Mouse (Mus musculus) heart, postnatal 0 days (tissue): ENCODE measurements at regions not wholly inside any gene's neighbourhood (a gene's known extent, or its start where the extent isn't known, plus 50 kb on each side); places are given as distances from the start of the nearest gene placed in this dataset.

Experiments used
- ATAC-seq: fragments of 200-750 bp; cut with Nextera tagmentation; 2 replicates; pipeline ENCODE4 v1.8.0; 2017; ENCODE audit warnings: low read depth, moderate number of reproducible peaks, moderate library complexity; ENCODE audit not compliant: insufficient read depth
- DNase-seq: peaks from one replicate; pipeline ENCODE4 v3.0.0-alpha.2; 2016; ENCODE audit warnings: low spot score
- H3K27ac ChIP-seq: fragments of 300-500 bp; sonication (generic); 2 replicates; pipeline ENCODE4 v1.5.1; 2014; ENCODE audit warnings: low read depth, mild to moderate bottlenecking
- H3K27me3 ChIP-seq: fragments of 300-500 bp; sonication (generic); 2 replicates; pipeline ENCODE4 v1.6.1; 2014; ENCODE audit warnings: low read length, mixed read lengths; ENCODE audit not compliant: control insufficient read depth, insufficient read depth
- H3K36me3 ChIP-seq: fragments of 300-500 bp; sonication (generic); replicated peaks from 2 replicates; pipeline ENCODE4 v1.6.1; 2014; ENCODE audit warnings: low read length, mixed read lengths; ENCODE audit not compliant: control insufficient read depth, insufficient read depth
- H3K4me1 ChIP-seq: fragments of 300-500 bp; sonication (generic); 2 replicates; pipeline ENCODE4 v1.6.1; 2014; ENCODE audit warnings: antibody characterized with exemption; ENCODE audit not compliant: control insufficient read depth, insufficient read depth
- H3K4me2 ChIP-seq: fragments of 300-500 bp; sonication (generic); 2 replicates; pipeline ENCODE4 v1.6.1; 2014; ENCODE audit warnings: low read depth, mild to moderate bottlenecking, low read length, moderate library complexity
- H3K4me3 ChIP-seq: fragments of 300-500 bp; sonication (generic); 2 replicates; pipeline ENCODE4 v1.5.1; 2014; ENCODE audit warnings: low read depth, low read length
- H3K9ac ChIP-seq: fragments of 300-500 bp; sonication (generic); replicated peaks from 2 replicates; pipeline ENCODE4 v1.6.1; 2014; ENCODE audit warnings: low read depth, low read length, mixed read lengths
- H3K9me3 ChIP-seq: fragments of 300-500 bp; sonication (generic); replicated peaks from 2 replicates; pipeline ENCODE4 v1.6.1; 2016; ENCODE audit warnings: low read length; ENCODE audit not compliant: control insufficient read depth
- CTCF ChIP-seq: IDR thresholded peaks from 2 replicates; pipeline ENCODE4 v1.5.1; 2016; ENCODE audit warnings: antibody characterized with exemption, control low read depth, low read depth
- EP300 ChIP-seq: IDR thresholded peaks from 2 replicates; pipeline ENCODE4 v1.6.1; 2016; ENCODE audit warnings: antibody characterized with exemption, low read depth
- WGBS: fragments of 180-500 bp; shearing (Covaris S2); extraction: QIAGEN DNeasy Blood & Tissue Kit; methylation state at CpG from one replicate; pipeline ENCODE4 v1.1.7; 2014; 5-methylcytosine and 5-hydroxymethylcytosine counted together

DNA sequence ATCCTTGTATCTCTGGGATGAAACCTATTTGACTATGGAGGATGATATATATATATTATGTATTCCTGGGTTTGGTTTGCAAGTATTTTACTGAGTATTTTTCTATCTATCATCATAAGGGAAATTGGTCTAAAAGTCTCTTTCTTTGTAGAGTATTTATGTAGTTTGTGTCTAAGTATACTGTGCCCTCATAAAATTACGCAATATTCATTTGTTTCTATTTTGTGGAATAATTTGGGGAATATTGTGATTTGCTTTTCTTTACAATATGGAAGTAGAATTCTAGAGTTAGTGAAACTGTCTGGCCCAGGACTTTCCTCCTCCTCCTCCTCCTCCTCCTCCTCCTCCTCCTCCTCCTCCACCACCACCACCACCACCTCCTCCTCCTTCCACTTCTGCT lies 640.1 kb downstream of the Slc22a22 start:
- Histone ChIP-seq H3K4me2 (no peak overlapping the region), H3K27me3 (no peaks in the 10 kb centered on the region), H3K4me1 (no peaks in the 10 kb centered on the region), H3K9me3 (0 out of 2 replicates have a peak, but pooled peaks cover 2% of the 10 kb centered on the region), H3K4me3 (no peak overlapping the region), H3K9ac (no peak overlapping the region), H3K27ac (no peak overlapping the region), H3K36me3 (no peaks in the 10 kb centered on the region)
- TF ChIP-seq EP300, result no peak
- TF ChIP-seq CTCF, result no peak
- ATAC-seq, result no peak
- no peak for DNase-seq
- 88% methylated on average over 1 of the region's 1 CpGs for WGBS

DNA sequence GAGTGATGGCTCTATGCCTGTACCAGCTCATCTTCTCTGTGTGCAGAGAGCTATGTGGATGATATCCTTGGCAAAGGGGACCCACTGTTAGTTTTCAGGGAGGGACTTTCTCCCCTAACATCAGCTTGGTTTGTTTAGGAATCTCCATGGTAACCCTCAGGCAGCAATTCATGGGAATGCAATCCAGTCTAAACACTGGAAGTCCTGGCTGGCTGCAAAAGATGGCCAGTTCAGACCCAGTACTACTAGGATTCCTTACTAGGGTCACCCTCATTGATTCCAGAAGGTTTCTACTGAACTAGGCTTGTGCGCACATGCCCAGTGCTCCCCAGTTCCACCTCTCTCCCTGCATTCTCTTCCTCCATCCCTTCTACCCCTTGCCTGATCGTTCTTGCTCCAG lies 642.8 kb downstream of the Slc22a22 start:
- Histone ChIP-seq H3K9me3 (0 out of 2 replicates have a peak, but pooled peaks cover 5% of the 10 kb centered on the region), H3K9ac (no peak overlapping the region), H3K36me3 (no peaks in the 10 kb centered on the region), H3K4me2 (no peak overlapping the region), H3K4me1 (no peaks in the 10 kb centered on the region), H3K4me3 (no peak overlapping the region), H3K27ac (no peak overlapping the region), H3K27me3 (no peaks in the 10 kb centered on the region)
- WGBS, result 83% methylated on average over 2 of the region's 2 CpGs
- ATAC-seq (no peak), DNase-seq (peak; percentile 25)
- TF ChIP-seq CTCF (no peak), EP300 (no peak)

DNA sequence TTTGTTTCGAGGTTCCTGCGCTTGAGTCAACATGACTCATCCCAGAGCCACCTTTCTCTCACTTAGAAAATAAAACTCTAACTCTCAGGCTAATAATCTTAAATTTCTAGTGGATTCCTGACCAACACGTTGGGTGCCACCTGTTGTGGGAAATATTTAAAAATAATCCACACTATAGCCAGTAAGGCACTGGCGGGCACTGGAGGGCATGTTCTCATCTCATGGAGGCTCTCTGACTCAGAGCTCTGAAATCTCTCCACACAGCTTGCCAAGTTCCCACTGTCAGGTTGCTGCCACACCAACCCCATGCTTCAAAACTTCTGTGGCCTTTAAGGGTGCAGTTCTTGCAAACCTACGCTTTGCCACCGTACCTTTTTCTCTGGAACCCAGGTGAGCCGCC lies 644.8 kb downstream of the Slc22a22 start:
- ATAC-seq (no peak), DNase-seq (no peak)
- WGBS, result 86% methylated on average over 7 of the region's 7 CpGs
- H3K9ac ChIP-seq, result no peak overlapping the region
- no peak overlapping the region for H3K4me2 ChIP-seq
- 0 out of 2 replicates have a peak, but pooled peaks cover 5% of the 10 kb centered on the region for H3K9me3 ChIP-seq
- no peaks in the 10 kb centered on the region for H3K36me3 ChIP-seq
- H3K4me3 ChIP-seq, result no peak overlapping the region
- no peak overlapping the region for H3K27ac ChIP-seq
- no peaks in the 10 kb centered on the region for H3K27me3 ChIP-seq
- no peaks in the 10 kb centered on the region for H3K4me1 ChIP-seq
- no peak for TF ChIP-seq EP300
- TF ChIP-seq CTCF, result no peak

DNA sequence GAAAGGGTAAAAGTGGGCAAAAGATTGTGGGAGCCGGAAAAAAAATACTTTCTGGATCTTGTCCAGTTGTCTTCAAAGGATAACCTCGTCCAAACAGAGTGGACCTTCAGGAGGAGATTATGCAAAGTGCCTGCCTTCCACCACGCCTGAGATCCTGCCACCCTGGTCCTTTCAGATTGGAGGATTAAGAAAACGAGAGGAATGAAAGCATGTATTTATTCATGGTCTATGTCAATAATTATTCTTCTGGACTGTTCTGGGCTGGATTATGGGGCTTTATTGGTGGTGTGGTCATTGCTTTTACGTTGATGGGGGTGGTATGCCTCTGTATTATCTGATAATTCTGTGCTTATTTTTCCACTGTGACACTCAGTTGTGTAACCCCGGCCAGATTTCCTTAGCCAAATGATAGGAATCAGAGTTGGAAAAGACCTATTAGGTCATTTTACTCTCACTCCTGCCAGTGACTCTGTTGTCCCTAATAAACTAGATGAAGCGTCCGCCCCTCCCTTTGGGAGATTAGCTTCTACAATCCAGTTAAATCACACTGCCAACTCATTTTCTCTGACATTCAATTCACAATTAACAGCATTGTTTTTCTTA lies 656.3 kb downstream of the Slc22a22 start:
- no peak overlapping the region for H3K4me2 ChIP-seq
- no peak for ATAC-seq

DNA sequence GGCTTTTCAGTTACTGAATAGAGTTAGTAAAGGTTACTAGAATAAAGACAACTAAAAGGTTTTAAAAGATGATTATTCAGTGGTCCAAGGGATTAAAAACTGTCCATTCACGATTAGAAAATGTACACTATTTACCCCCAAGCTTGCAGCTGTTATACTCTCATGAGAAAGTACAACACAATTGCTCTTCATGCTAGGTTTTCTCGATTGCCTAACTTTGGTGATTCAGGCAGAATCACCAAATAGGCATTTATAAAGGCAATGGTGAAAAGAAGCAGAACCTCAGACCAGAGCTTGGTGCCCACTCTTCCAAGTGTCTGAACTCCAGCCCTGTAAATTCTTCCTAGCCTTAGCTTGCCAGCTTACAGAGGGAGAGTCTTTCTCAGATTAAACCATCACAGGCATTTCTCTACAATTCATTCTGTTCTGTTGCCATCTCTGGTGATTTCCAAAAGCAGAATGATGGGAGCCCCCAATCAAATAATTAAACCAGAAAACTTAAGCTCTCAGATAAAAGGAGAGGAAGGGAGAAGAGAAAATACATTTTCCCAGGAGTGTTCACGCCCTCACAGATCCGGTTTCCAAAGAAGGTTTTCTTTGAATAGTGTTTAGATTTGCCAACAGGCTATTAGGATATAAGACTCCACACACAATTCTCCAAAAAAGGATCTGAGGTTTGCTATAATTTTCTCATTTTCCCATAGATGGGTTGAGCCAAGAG lies 657.0 kb downstream of the Slc22a22 start:
- no peak overlapping the region for H3K4me3 ChIP-seq
- H3K27me3 ChIP-seq, result no peaks in the 10 kb centered on the region
- WGBS, result 70% methylated on average over 4 of the region's 4 CpGs
- H3K4me1 ChIP-seq, result no peaks in the 10 kb centered on the region
- no peak for TF ChIP-seq CTCF
- TF ChIP-seq EP300, result no peak
- DNase-seq (no peak), ATAC-seq (no peak)
- H3K27ac ChIP-seq, result no peak overlapping the region
- H3K9me3 ChIP-seq, result no peaks in the 10 kb centered on the region
- H3K9ac ChIP-seq, result no peak overlapping the region
- H3K4me2 ChIP-seq, result no peak overlapping the region
- no peaks in the 10 kb centered on the region for H3K36me3 ChIP-seq

More for the DNA sequence above, 656.3 kb downstream of the Slc22a22 start:
- Histone ChIP-seq H3K27me3 (no peaks in the 10 kb centered on the region), H3K36me3 (no peaks in the 10 kb centered on the region), H3K27ac (no peak overlapping the region), H3K9me3 (no peaks in the 10 kb centered on the region), H3K4me3 (no peak overlapping the region), H3K4me1 (no peaks in the 10 kb centered on the region), H3K9ac (no peak overlapping the region)
- 54% methylated on average over 8 of the region's 8 CpGs for WGBS
- no peak for DNase-seq
- no peak for TF ChIP-seq EP300
- TF ChIP-seq CTCF, result no peak
